Mouse (Mus musculus): ENCODE measurements at regions not wholly inside any gene's neighbourhood (a gene's known extent, or its start where the extent isn't known, plus 50 kb on each side); places are given as distances from the start of the nearest gene placed in this dataset.

GRCm38 (mm10) chr2:115385207-115386168 lies 196.0 kb upstream of the BC052040 start:
- Histone ChIP-seq H3K36me3 (ENCODE audit: poor library complexity, severe bottlenecking) (no peaks in the 10 kb centered on the region), H3K27me3 (0 out of 2 replicates have a peak, but pooled peaks cover 3% of the 10 kb centered on the region), H3K4me1 (peaks cover 16% of the 10 kb centered on the region), H3K4me3 (no peak overlapping the region), H3K9me3 (replicated peaks) (no peaks in the 10 kb centered on the region), H3K4me2 (no peak overlapping the region), H3K27ac (no peak overlapping the region), H3K9ac (no peak overlapping the region)
- 57% methylated on average over 16 of the region's 16 CpGs for WGBS
- no peak for ATAC-seq

GRCm38 (mm10) chr2:115391575-115391974 lies 189.9 kb upstream of the BC052040 start:
- Histone ChIP-seq H3K4me1 (no peaks in the 10 kb centered on the region), H3K9ac (no peak overlapping the region), H3K9me3 (replicated peaks) (no peaks in the 10 kb centered on the region), H3K4me2 (no peak overlapping the region), H3K36me3 (ENCODE audit: poor library complexity, severe bottlenecking) (no peaks in the 10 kb centered on the region), H3K27ac (no peak overlapping the region), H3K4me3 (no peak overlapping the region), H3K27me3 (0 out of 2 replicates have a peak, but pooled peaks cover 3% of the 10 kb centered on the region)
- WGBS: 95% methylated on average over 7 of the region's 7 CpGs
- no peak for ATAC-seq

GRCm38 (mm10) chr2:115392082-115392762 lies 189.3 kb upstream of the BC052040 start:
- no peak for ATAC-seq
- Histone ChIP-seq H3K27me3 (0 out of 2 replicates have a peak, but pooled peaks cover 3% of the 10 kb centered on the region), H3K9ac (no peak overlapping the region), H3K27ac (no peak overlapping the region), H3K36me3 (ENCODE audit: poor library complexity, severe bottlenecking) (no peaks in the 10 kb centered on the region), H3K9me3 (replicated peaks) (no peaks in the 10 kb centered on the region), H3K4me2 (no peak overlapping the region), H3K4me1 (no peaks in the 10 kb centered on the region), H3K4me3 (no peak overlapping the region)
- WGBS: 93% methylated on average over 8 of the region's 8 CpGs

GRCm38 (mm10) chr2:115394091-115394490 lies 187.4 kb upstream of the BC052040 start:
- H3K27me3 ChIP-seq: no peaks in the 10 kb centered on the region
- ATAC-seq: no peak
- no peaks in the 10 kb centered on the region for H3K4me1 ChIP-seq
- no peaks in the 10 kb centered on the region for H3K9me3 ChIP-seq (replicated peaks)
- no peak overlapping the region for H3K9ac ChIP-seq
- 76% methylated on average over 4 of the region's 4 CpGs for WGBS
- H3K4me3 ChIP-seq: no peak overlapping the region
- H3K4me2 ChIP-seq: no peak overlapping the region
- H3K36me3 ChIP-seq (ENCODE audit: poor library complexity, severe bottlenecking): no peaks in the 10 kb centered on the region
- H3K27ac ChIP-seq: no peak overlapping the region

- 80% methylated on average over 4 of the region's 4 CpGs for WGBS
- no peaks in the 10 kb centered on the region for H3K9me3 ChIP-seq (replicated peaks)
- no peak overlapping the region for H3K4me3 ChIP-seq
- ATAC-seq: no peak
- no peaks in the 10 kb centered on the region for H3K36me3 ChIP-seq (ENCODE audit: poor library complexity, severe bottlenecking)
- H3K9ac ChIP-seq: no peak overlapping the region
- no peak overlapping the region for H3K4me2 ChIP-seq
- no peaks in the 10 kb centered on the region for H3K27me3 ChIP-seq
- no peak overlapping the region for H3K27ac ChIP-seq
- H3K4me1 ChIP-seq: no peaks in the 10 kb centered on the region
These were observed 183.0 kb upstream of the BC052040 start for GRCm38 (mm10) chr2:115398550-115398949.

GRCm38 (mm10) chr2:115399107-115399740 lies 182.3 kb upstream of the BC052040 start:
- no peaks in the 10 kb centered on the region for H3K27me3 ChIP-seq
- no peak overlapping the region for H3K4me2 ChIP-seq
- H3K36me3 ChIP-seq (ENCODE audit: poor library complexity, severe bottlenecking): no peaks in the 10 kb centered on the region
- H3K9me3 ChIP-seq (replicated peaks): no peaks in the 10 kb centered on the region
- H3K4me1 ChIP-seq: no peaks in the 10 kb centered on the region
- no peak for ATAC-seq
- no peak overlapping the region for H3K9ac ChIP-seq
- no peak overlapping the region for H3K4me3 ChIP-seq
- WGBS: 83% methylated on average over 6 of the region's 6 CpGs
- no peak overlapping the region for H3K27ac ChIP-seq

- no peak for ATAC-seq
- Histone ChIP-seq H3K9me3 (replicated peaks) (no peaks in the 10 kb centered on the region), H3K27me3 (no peaks in the 10 kb centered on the region), H3K4me3 (no peak overlapping the region), H3K4me2 (no peak overlapping the region), H3K4me1 (no peaks in the 10 kb centered on the region), H3K27ac (no peak overlapping the region), H3K9ac (no peak overlapping the region), H3K36me3 (ENCODE audit: poor library complexity, severe bottlenecking) (no peaks in the 10 kb centered on the region)
- WGBS: 96% methylated on average over 10 of the region's 10 CpGs
These were observed 181.4 kb upstream of the BC052040 start for GRCm38 (mm10) chr2:115399987-115400550.

GRCm38 (mm10) chr2:115402246-115402645 lies 179.3 kb upstream of the BC052040 start:
- H3K9me3 ChIP-seq (replicated peaks): no peaks in the 10 kb centered on the region
- H3K4me1 ChIP-seq: no peaks in the 10 kb centered on the region
- no peaks in the 10 kb centered on the region for H3K27me3 ChIP-seq
- no peak overlapping the region for H3K27ac ChIP-seq
- no peaks in the 10 kb centered on the region for H3K36me3 ChIP-seq (ENCODE audit: poor library complexity, severe bottlenecking)
- no peak overlapping the region for H3K9ac ChIP-seq
- no peak overlapping the region for H3K4me3 ChIP-seq
- ATAC-seq: no peak
- H3K4me2 ChIP-seq: no peak overlapping the region
- WGBS: 83% methylated on average over 2 of the region's 2 CpGs

- no peaks in the 10 kb centered on the region for H3K9me3 ChIP-seq (replicated peaks)
- no peaks in the 10 kb centered on the region for H3K36me3 ChIP-seq (ENCODE audit: poor library complexity, severe bottlenecking)
- H3K4me2 ChIP-seq: no peak overlapping the region
- ATAC-seq: no peak
- 57% methylated on average over 2 of the region's 2 CpGs for WGBS
- no peaks in the 10 kb centered on the region for H3K27me3 ChIP-seq
- peaks cover 5% of the 10 kb centered on the region; the same call in 1 of the 2 replicates for H3K4me1 ChIP-seq
- no peak overlapping the region for H3K9ac ChIP-seq
- no peak overlapping the region for H3K4me3 ChIP-seq
- no peak overlapping the region for H3K27ac ChIP-seq
These were observed 149.0 kb upstream of the BC052040 start for GRCm38 (mm10) chr2:115432476-115432875.

GRCm38 (mm10) chr2:115441100-115441499 lies 140.4 kb upstream of the BC052040 start:
- no peaks in the 10 kb centered on the region for H3K36me3 ChIP-seq (ENCODE audit: poor library complexity, severe bottlenecking)
- no peak for ATAC-seq
- no peak overlapping the region for H3K9ac ChIP-seq
- H3K4me1 ChIP-seq: peaks cover 5% of the 10 kb centered on the region; the same call in 1 of the 2 replicates
- no peak overlapping the region for H3K4me2 ChIP-seq
- no peaks in the 10 kb centered on the region for H3K9me3 ChIP-seq (replicated peaks)
- 23% methylated on average over 1 of the region's 1 CpGs for WGBS
- H3K4me3 ChIP-seq: no peak overlapping the region
- no peak overlapping the region for H3K27ac ChIP-seq
- H3K27me3 ChIP-seq: no peaks in the 10 kb centered on the region

GRCm38 (mm10) chr2:115449783-115450483 lies 131.6 kb upstream of the BC052040 start:
- H3K9ac ChIP-seq: no peak overlapping the region
- no peak overlapping the region for H3K4me2 ChIP-seq
- peaks cover 2% of the 10 kb centered on the region for H3K4me1 ChIP-seq
- WGBS: 92% methylated on average over 6 of the region's 6 CpGs
- H3K4me3 ChIP-seq: no peak overlapping the region
- no peaks in the 10 kb centered on the region for H3K36me3 ChIP-seq (ENCODE audit: poor library complexity, severe bottlenecking)
- ATAC-seq: no peak
- H3K27me3 ChIP-seq: no peaks in the 10 kb centered on the region
- H3K9me3 ChIP-seq (replicated peaks): no peaks in the 10 kb centered on the region
- no peak overlapping the region for H3K27ac ChIP-seq
